Mouse (Mus musculus): ENCODE results near the gene Arhgef11.

The Arhgef11 gene

DNA sequence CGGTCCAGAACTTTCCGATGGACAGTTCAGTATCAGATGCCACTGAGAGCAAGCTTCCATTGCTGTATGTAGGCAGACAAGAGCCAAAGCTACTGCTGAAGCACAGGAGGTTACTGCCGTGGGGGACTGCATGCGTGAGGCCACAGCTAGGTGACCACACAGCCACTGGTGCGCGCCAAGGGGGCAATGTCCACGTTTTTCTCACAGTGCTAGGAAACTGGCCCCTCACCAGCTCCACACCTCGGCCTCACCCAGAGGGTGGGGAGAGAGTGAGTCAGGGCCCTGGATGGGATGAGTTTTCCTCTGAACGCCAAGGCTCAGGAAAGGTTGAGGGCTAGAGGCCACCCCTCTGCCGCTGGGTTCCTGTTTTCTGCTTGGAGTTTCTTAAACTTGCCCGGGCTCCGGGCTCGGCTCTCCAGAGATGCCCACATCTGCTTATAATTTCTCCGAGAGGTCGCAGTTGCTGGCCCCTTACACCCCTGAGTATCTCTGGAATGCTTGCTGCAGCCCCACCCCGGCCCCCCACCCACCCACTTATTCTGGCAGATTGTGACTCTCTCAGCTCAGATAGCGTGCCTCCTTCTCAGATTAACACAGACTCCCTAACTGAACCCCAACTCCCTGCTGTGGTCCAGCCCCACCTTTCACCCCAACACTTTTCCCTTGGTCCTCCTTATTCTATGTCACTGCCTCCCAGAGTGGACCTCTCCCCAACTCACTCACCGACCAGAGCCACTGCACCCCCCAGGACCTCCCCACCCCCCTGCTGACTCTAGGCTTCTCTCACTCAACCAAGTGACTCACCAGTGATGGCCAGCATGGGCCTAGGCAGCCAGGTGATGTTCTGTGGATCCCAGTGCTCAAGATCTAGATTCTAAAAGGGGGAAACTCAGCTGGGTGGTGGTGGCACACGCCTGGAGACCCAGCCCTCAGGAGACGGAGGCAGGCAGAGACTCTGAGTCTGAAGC, 144.3 kb downstream of the Arhgef11 start:
- no peak for DNase-seq (ENCODE audit: low spot score)

DNA sequence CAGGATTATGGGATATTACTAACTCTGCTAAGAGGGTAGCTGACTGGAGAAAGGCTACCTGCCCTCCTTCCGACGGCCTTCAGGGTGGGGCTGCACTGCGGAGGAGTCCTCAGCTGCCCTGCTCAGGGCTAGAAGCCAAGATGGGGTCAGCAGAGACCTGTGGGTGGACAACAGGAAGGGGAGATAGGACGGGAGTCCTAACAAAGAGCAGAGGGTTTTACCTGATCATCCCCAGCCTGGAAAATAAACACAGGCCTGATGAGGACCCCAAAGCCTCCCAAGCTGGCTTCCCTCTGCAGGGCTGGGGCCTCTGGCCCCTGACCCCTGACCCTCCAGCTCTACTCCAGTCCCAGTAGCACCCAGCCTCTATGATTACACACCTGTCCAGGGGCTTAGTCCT, 145.8 kb downstream of the Arhgef11 start:
- DNase-seq (ENCODE audit: low spot score) = no peak

DNA sequence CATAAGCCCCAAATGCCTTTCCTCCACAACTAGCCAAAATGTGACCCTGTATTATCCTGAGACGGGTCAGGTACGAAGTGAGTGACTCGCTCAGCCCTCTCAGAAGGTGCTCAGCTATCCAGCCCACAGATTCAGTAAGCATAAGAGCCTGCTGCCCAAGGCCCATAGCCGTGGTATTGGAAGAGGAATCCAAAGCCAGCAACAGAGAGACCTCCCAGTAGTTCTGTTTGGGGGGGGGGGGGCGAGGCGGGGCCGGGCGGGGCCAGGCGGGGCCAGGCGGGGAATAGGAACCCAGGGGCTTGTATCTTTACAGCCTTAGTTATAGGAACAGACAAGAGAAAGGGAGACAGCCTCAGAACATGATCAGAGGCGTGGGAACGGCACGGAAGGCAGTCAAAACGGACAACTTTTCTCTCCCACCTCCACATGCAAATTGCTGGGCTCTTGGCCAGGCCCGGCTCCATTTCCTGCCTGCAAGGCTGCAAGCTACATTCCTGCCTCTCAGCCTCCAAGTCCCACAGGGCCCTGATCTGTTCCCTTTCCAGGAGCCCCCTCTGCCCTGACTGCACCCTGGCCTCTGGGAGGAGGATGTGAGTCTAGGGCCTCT, 146.4 kb downstream of the Arhgef11 start:
- DNase-seq (ENCODE audit: low spot score) = peak; percentile 64

DNA sequence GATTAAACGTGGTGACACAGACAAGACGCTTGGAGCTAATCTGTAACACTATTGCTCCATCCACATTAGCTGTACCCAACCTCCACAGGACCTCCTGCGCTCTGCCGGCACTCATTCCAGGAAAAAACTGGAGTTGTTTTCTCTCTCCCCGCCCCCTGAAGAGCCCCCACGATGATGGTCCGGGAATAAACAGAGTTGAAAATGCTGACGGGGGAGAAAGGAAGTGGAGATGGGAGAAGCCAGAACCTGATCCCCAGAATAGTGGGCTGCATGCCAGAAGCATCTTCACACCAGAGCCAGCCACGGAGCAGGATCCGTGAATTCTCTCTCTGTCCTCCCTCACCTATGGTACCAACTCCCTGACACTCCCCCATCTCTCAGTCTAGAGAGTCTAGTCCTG, 147.1 kb downstream of the Arhgef11 start:
- DNase-seq (ENCODE audit: low spot score) = peak; percentile 43

DNA sequence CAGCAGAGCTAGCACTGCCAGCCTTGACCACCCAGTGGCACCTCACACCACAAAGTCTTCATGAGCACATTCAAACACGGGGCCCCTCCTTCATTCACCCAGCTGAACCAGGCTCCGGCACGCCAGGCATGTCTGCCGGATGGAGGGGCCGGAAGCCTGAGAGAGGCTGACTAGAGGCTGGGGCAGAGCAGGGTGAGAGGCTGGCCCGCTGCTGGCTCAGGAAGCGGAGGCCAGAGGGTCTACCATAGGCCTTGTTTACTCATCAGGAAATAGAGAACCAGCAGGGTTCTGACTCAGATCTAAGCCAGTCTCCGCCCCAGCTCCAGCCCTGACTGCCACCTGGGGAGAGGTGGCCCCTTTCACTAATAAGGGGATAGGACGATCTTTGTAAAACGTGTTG, 147.7 kb downstream of the Arhgef11 start:
- no peak for DNase-seq (ENCODE audit: low spot score)

DNA sequence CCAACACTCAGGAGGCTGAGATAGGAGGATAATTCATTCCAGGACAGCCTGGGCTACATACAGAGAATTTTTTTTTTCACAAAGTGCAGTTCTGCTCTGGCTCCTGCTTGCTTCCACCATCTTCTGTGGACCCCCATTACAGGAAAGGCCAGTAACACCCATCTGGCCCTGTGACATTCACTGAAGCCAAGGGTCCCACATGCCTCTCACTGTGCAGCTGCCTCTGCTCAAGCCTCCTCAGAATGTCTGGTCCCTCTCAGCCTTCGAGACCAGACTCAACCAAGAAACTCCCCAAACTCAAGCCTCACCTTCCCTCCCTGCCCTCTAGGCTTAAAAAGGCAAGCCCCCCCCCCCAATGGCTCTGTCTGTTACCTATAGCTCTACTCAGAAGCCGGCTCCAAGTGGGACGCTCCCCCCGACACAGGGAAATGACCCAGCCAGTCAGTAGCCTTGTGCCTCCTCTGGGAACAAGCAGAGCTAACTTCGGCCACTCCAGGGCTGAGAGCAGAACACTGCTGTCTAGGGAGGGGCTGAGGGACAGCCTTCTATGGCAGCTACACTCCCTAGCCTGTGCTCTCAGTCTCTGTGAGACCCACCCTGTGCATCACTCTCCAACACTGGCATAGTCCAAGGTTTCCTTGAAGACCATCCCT, 148.4 kb downstream of the Arhgef11 start:
- DNase-seq (ENCODE audit: low spot score) = no peak

DNA sequence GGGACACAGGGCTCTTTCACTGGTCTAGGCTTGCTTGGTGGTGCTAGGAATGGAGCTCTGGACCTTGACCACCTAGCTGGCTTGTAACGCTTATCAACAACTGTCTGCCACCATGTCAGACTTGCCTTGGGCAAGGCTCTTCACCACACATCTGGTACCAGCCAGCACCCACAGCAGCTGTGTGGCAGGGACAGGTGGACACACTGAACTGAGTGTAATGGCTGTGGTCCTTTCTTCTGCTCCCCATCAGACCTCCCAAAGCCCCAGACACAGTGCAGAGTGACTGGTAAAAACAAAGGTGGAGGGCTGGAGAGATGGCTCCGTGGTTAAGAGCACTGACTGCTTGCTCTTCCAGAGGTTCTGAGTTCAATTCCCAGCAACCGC, 148.9 kb downstream of the Arhgef11 start:
- no peak for DNase-seq (ENCODE audit: low spot score)

DNA sequence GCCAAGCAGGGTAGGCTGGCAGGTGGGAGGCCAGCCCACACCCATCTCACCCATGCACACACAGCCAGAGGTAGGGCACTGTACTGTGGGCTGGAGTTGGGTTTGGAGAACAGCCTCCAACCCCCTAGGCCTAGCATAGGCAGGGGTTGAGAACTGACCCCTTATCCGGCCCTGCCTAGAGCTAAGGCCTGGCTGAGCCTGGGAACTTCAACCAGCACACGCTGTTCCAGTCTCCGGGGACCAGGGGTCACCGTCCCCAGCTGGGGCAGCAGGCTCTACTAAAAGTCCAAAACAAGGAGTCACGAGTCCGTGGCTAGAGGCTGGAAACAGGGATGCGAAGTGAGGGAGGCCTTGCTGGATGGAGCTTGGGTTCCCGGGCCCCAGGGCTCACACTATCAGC, 150.4 kb downstream of the Arhgef11 start:
- peak; percentile 74 for DNase-seq (ENCODE audit: low spot score)

DNA sequence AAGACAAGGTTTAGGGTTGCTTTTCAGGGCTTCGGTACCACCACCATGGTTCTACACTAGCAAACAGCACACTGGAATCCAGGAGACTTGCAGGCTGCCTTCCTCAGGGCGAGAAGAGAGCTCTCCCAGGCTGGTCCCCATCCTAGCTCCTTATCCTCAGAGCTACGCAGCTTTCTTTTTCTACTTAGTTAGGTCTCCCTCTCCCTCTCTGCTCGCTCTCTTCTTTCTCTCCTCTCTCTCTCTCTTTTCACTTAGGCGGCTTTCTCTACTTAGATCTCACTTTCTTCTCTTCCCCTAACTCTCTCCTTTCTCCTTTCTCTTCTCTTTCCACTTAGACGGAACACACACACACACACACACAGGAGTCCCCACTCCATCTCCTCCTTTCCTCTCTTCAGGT, 151.1 kb downstream of the Arhgef11 start:
- no peak for DNase-seq (ENCODE audit: low spot score)

DNA sequence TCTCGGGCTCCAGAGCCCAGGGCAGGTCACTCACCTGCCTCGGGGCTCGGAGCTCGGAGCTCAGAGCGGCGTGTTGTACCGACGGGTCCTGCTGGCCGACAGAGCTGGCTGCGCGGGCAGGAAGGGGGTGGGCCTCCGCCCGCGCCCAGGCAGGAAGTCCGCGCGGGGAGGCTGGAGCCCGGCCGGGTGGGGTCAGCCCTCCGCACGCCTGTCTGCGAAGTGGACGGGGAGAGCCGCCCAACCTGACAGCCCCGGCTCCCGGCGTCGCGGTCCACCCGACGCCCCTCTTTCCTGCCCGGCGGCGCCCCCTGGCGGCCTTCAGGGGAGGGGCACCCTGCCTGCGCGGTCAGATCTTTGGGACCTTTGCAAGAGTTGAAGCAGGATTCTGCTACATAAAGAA, 151.5 kb downstream of the Arhgef11 start:
- peak; percentile 69 for DNase-seq (ENCODE audit: low spot score)

DNA sequence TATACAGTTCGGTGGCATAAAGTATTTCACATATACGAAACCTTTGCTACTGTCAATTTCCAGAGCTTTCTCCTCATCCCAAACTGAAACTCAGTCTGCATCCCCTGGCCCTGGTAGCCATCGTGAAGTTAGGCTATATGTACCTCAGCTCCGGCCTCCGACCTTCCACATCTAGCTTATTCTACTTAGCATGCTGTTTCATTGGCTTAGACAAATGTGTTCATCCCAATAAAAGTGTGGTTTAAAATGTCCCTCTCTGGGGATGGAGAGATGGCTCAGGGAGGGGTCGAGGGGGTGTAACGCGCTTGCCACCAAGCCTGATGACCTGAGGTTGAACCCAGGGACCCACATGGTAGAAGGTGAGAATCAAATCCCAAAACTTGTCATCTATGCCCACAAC, 152.1 kb downstream of the Arhgef11 start:
- no peak for DNase-seq (ENCODE audit: low spot score)

DNA sequence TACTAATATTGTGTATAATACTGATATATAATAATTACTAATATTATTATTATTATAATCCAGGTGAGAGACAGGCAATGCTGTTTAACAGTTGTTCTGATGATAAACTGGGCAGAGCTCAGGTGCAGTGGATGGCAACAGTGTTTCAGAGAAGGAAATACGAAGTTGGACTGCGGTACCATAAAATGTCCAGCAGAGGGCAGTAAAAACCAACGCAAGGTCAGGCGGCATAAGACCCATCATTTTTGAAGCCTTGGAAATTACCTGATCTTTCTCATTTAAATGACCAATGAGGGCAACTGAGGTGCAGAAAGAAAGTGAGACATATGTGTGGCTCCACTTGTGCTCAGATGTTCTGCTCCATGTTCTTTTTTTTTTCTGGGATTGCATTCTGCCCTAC, 152.9 kb downstream of the Arhgef11 start:
- DNase-seq (ENCODE audit: low spot score) = peak; percentile 78

DNA sequence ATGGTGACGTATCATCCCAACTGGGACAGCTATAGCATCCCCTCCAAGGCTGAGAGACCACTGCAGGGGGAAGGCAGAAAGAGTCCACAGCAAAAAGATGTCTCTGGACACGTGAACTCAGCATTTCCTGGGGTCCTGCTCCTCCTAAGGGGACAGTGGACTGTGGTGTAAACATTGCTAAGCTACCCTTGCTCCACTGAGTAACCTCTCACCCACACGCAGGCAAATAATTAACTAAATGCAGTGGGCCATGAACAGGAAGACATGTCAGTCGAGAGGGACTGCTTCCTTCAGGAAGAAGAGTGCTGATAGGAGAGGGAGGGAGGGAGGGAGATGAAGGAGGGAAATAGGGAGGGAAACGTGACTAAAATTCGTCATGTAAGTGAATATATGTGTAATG, 153.7 kb downstream of the Arhgef11 start:
- DNase-seq (ENCODE audit: low spot score) = no peak

DNA sequence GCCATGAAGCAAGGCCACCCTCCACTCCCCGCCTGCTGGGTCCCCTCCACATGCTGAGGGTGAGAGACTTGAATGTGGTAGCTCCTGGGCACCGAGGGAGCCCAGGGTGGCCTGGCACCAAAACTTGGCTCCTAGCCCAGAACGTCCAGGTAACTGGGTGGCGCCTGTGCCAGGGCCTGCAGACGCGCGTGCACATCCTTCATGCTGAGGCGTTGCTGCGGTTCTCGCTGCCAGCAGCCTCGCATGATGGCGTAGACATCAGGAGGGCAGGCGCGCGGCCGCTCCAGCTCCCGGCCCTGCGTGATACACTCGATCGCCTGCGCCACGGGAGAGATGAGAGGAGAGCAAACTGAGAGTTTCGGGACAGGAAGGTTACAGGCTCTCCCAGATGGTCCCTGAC, 160.9 kb downstream of the Arhgef11 start:
- DNase-seq (ENCODE audit: low spot score) = no peak

DNA sequence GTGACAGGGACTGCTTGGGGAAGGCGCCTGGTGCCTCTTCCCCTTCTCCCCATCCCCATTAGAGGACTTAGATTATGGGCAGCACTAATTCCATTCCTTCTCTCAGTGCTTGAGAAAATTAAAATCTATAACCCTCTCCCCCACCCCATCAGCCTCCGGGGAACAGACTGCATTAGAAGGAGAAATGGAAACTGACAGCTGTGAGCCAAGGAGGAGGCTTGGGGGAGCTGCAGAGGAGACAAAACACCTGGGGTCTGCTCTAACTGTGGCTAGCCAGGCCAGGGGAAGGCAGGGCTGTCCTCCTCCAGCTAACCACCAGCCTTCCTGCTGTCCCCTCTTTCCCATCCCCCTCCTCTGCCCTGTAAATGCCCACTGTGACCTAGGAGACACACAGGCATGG, 161.7 kb downstream of the Arhgef11 start:
- DNase-seq (ENCODE audit: low spot score) = no peak

DNA sequence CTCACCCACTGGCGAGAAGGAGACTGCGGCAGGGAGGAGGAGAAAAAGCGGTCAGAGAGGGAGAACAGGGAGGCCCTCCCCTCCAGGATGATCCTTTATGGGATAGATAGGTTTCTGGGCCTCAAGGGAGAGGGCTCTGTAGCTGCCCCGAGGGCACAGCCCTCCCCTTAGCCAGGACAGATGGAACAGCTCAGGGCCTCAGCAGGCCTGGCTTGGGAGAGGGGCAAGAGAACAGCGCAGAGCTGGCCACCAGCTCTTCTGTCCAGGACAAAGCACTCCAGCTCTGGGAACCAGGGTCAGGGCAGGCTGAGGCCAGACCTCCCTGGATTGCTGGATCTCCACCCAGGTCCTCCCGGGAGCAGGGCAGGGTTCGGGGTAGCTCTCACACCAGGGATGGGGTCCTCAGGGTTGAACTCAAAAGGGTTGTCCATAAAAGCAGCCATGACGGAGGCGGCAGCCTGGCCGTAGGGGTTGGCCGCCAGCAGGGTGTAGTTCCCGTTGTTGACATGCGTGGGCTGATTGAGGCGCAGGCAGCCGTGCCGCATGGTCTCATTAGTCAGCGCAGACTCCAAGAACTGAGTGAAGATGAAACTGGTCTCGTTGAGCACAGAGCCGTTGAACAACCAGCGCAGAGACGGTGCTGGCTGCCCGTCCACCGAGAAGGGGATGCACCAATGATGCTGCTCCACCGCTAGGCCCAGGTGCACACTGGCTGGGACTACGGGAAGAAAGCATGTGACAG, 166.1 kb downstream of the Arhgef11 start:
- DNase-seq (ENCODE audit: low spot score) = no peak

DNA sequence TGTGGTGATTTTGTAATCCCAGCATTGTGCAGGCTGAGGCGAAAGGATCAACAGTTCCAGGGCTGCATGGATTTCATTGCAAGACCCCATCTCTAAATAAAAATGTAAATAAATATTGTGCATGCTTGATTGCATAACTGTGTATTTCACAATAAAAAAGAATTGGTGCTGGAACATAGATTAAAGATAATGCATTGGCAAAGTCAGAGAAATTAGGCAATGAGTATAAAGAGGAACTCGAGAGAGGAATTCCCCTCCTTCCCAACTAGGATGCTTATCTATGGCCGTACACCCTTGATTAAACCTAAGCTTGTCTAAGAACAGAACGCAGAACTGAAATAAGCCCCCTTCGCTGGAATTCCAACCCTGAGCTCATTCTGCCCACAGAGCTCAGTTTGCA, 167.8 kb downstream of the Arhgef11 start:
- DNase-seq (ENCODE audit: low spot score) = no peak

DNA sequence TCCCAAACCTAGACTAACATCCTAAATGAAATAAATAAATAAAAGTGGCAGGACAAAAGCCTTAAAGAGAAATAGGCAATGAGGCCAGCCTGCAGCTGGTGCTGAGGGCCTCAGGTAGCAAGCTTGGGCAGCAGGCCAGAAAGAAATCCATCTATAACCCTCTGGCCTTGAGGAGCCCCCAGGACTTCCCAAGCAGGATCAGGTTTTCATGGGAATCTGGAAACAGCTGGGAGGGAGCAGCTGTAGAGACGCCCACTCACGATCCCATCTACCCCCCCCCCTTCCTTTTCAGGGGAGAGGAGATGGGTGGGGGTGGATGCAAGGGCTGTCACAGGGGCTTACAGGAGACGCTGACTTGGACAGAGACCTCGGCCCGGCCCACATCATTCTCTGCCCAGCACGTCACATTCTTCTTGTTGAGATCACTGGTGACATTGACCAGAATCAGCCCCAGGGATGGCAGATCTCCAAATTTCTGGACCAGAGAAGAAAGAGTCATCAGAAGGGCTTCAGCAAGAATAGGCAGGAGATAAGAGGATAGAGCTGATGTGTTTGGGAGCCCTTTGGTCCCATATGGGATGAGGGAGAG, 168.4 kb downstream of the Arhgef11 start:
- DNase-seq (ENCODE audit: low spot score) = no peak

All from adipocyte (in vitro differentiated cells).